Mouse (Mus musculus): ENCODE measurements around the gene Glis2. TPM values are rescaled to one million over a fixed set of nuclear protein-coding genes. Genes with fewer than 3 reads are reported as not detected.
"Not testable (repeated sequence)": the region's sequence is repeated elsewhere in the genome, so short reads cannot be mapped to it uniquely, and the experiment has no call there.

Gene Glis2
- polyA plus RNA-seq, 1 experiment from 2014 or later: 12.3 TPM

- no peak for ATAC-seq (replicated peaks; ENCODE audit: extremely low read depth, insufficient read depth, low FRiP score)
- 51% methylated on average over 4 of the region's 4 CpGs for WGBS
These were observed 23.8 kb upstream of the Glis2 start for GRCm38 (mm10) chr16:4570737-4571136.

GRCm38 (mm10) chr16:4576038-4576437 lies 18.5 kb upstream of the Glis2 start:
- Histone ChIP-seq H3K36me3 (ENCODE audit: control insufficient read depth, insufficient read depth) (no peaks in the 10 kb centered on the region), H3K27me3 (ENCODE audit: control insufficient read depth, insufficient read depth, low read length) (no peaks in the 10 kb centered on the region), H3K9me3 (replicated peaks; ENCODE audit: control insufficient read depth, low read length) (no peaks in the 10 kb centered on the region), H3K9ac (ENCODE audit: low read length) (no peak overlapping the region), H3K4me1 (ENCODE audit: control insufficient read depth, insufficient read depth, low read length) (peaks cover 2% of the 10 kb centered on the region; the same call in 1 of the 2 replicates), H3K27ac (ENCODE audit: low read length) (no peak overlapping the region), H3K4me2 (ENCODE audit: low read depth, low read length) (no peak overlapping the region), H3K4me3 (ENCODE audit: low read length) (no peak overlapping the region)
- 57% methylated on average over 2 of the region's 2 CpGs for WGBS
- no peak for ATAC-seq (replicated peaks; ENCODE audit: extremely low read depth, insufficient read depth, low FRiP score)

More at GRCm38 (mm10) chr16:4570737-4571136, 23.8 kb upstream of the Glis2 start:
- Histone ChIP-seq H3K36me3 (ENCODE audit: control insufficient read depth, insufficient read depth) (no peaks in the 10 kb centered on the region), H3K9me3 (replicated peaks; ENCODE audit: control insufficient read depth, low read length) (no peaks in the 10 kb centered on the region), H3K4me3 (ENCODE audit: low read length) (no peak overlapping the region), H3K4me1 (ENCODE audit: control insufficient read depth, insufficient read depth, low read length) (peaks cover 8% of the 10 kb centered on the region), H3K27ac (ENCODE audit: low read length) (no peak overlapping the region), H3K27me3 (ENCODE audit: control insufficient read depth, insufficient read depth, low read length) (no peaks in the 10 kb centered on the region), H3K4me2 (ENCODE audit: low read depth, low read length) (no peak overlapping the region), H3K9ac (ENCODE audit: low read length) (no peak overlapping the region; the same call in 1 of the 2 replicates)

- WGBS: 34% methylated on average over 2 of the region's 2 CpGs
- Histone ChIP-seq H3K36me3 (ENCODE audit: control insufficient read depth, insufficient read depth) (no peaks in the 10 kb centered on the region), H3K27ac (ENCODE audit: low read length) (no peak overlapping the region), H3K4me1 (ENCODE audit: control insufficient read depth, insufficient read depth, low read length) (no peaks in the 10 kb centered on the region), H3K9me3 (replicated peaks; ENCODE audit: control insufficient read depth, low read length) (no peaks in the 10 kb centered on the region), H3K4me3 (ENCODE audit: low read length) (no peak overlapping the region), H3K27me3 (ENCODE audit: control insufficient read depth, insufficient read depth, low read length) (no peaks in the 10 kb centered on the region), H3K4me2 (ENCODE audit: low read depth, low read length) (no peak overlapping the region), H3K9ac (ENCODE audit: low read length) (no peak overlapping the region)
- peak; percentile 32; the same call in 1 of the 2 replicates for ATAC-seq (replicated peaks; ENCODE audit: extremely low read depth, insufficient read depth, low FRiP score)
These were observed 17.6 kb upstream of the Glis2 start for GRCm38 (mm10) chr16:4576873-4577272.

GRCm38 (mm10) chr16:4578630-4579029 lies 15.9 kb upstream of the Glis2 start:
- WGBS: 55% methylated on average over 7 of the region's 7 CpGs
- H3K4me3 ChIP-seq (ENCODE audit: low read length): no peak overlapping the region
- no peak for ATAC-seq (replicated peaks; ENCODE audit: extremely low read depth, insufficient read depth, low FRiP score)
- H3K36me3 ChIP-seq (ENCODE audit: control insufficient read depth, insufficient read depth): no peaks in the 10 kb centered on the region
- no peak overlapping the region for H3K4me2 ChIP-seq (ENCODE audit: low read depth, low read length)
- no peaks in the 10 kb centered on the region for H3K9me3 ChIP-seq (replicated peaks; ENCODE audit: control insufficient read depth, low read length)
- no peaks in the 10 kb centered on the region for H3K4me1 ChIP-seq (ENCODE audit: control insufficient read depth, insufficient read depth, low read length)
- H3K27me3 ChIP-seq (ENCODE audit: control insufficient read depth, insufficient read depth, low read length): no peaks in the 10 kb centered on the region
- H3K9ac ChIP-seq (ENCODE audit: low read length): no peak overlapping the region
- no peak overlapping the region for H3K27ac ChIP-seq (ENCODE audit: low read length)

- not testable (repeated sequence) for H3K27ac ChIP-seq (ENCODE audit: low read length); ATAC-seq (replicated peaks; ENCODE audit: extremely low read depth, insufficient read depth, low FRiP score); H3K4me1 ChIP-seq (ENCODE audit: control insufficient read depth, insufficient read depth, low read length); H3K9ac ChIP-seq (ENCODE audit: low read length); H3K4me2 ChIP-seq (ENCODE audit: low read depth, low read length); H3K9me3 ChIP-seq (replicated peaks; ENCODE audit: control insufficient read depth, low read length); H3K27me3 ChIP-seq (ENCODE audit: control insufficient read depth, insufficient read depth, low read length); H3K36me3 ChIP-seq (ENCODE audit: control insufficient read depth, insufficient read depth); H3K4me3 ChIP-seq (ENCODE audit: low read length)
- 82% methylated on average over 4 of the region's 4 CpGs for WGBS
These were observed 13.3 kb upstream of the Glis2 start for GRCm38 (mm10) chr16:4581179-4581578.

GRCm38 (mm10) chr16:4583807-4584206 lies 10.7 kb upstream of the Glis2 start:
- H3K27me3 ChIP-seq (ENCODE audit: control insufficient read depth, insufficient read depth, low read length): no peaks in the 10 kb centered on the region
- ATAC-seq (replicated peaks; ENCODE audit: extremely low read depth, insufficient read depth, low FRiP score): no peak
- 69% methylated on average over 3 of the region's 3 CpGs for WGBS

GRCm38 (mm10) chr16:4584438-4584837 lies 10.1 kb upstream of the Glis2 start:
- H3K27me3 ChIP-seq (ENCODE audit: control insufficient read depth, insufficient read depth, low read length): no peaks in the 10 kb centered on the region
- no peak for ATAC-seq (replicated peaks; ENCODE audit: extremely low read depth, insufficient read depth, low FRiP score)
- no peaks in the 10 kb centered on the region for H3K9me3 ChIP-seq (replicated peaks; ENCODE audit: control insufficient read depth, low read length)
- H3K27ac ChIP-seq (ENCODE audit: low read length): no peak overlapping the region
- no peak overlapping the region for H3K4me2 ChIP-seq (ENCODE audit: low read depth, low read length)
- H3K36me3 ChIP-seq (ENCODE audit: control insufficient read depth, insufficient read depth): no peaks in the 10 kb centered on the region
- H3K4me1 ChIP-seq (ENCODE audit: control insufficient read depth, insufficient read depth, low read length): peaks cover 17% of the 10 kb centered on the region
- no peak overlapping the region for H3K9ac ChIP-seq (ENCODE audit: low read length)
- H3K4me3 ChIP-seq (ENCODE audit: low read length): no peak overlapping the region
- 67% methylated on average over 5 of the region's 5 CpGs for WGBS

More at GRCm38 (mm10) chr16:4583807-4584206, 10.7 kb upstream of the Glis2 start:
- Histone ChIP-seq H3K9ac (ENCODE audit: low read length) (no peak overlapping the region), H3K9me3 (replicated peaks; ENCODE audit: control insufficient read depth, low read length) (no peaks in the 10 kb centered on the region), H3K4me1 (ENCODE audit: control insufficient read depth, insufficient read depth, low read length) (peaks cover 17% of the 10 kb centered on the region), H3K36me3 (ENCODE audit: control insufficient read depth, insufficient read depth) (no peaks in the 10 kb centered on the region), H3K4me3 (ENCODE audit: low read length) (no peak overlapping the region), H3K27ac (ENCODE audit: low read length) (no peak overlapping the region), H3K4me2 (ENCODE audit: low read depth, low read length) (no peak overlapping the region)

GRCm38 (mm10) chr16:4585642-4586530 lies 8.6 kb upstream of the Glis2 start:
- H3K27ac ChIP-seq (ENCODE audit: low read length): peak overlapping the region; percentile 81
- H3K9ac ChIP-seq (ENCODE audit: low read length): peak overlapping the region; percentile 72
- H3K4me3 ChIP-seq (ENCODE audit: low read length): peak overlapping the region; percentile 57
- ATAC-seq (replicated peaks; ENCODE audit: extremely low read depth, insufficient read depth, low FRiP score): 0 out of 2 replicates have a peak, but pooled peaks have one; percentile 1
- no peaks in the 10 kb centered on the region for H3K9me3 ChIP-seq (replicated peaks; ENCODE audit: control insufficient read depth, low read length)
- H3K27me3 ChIP-seq (ENCODE audit: control insufficient read depth, insufficient read depth, low read length): no peaks in the 10 kb centered on the region
- peak overlapping the region; percentile 74 for H3K4me2 ChIP-seq (ENCODE audit: low read depth, low read length)
- H3K4me1 ChIP-seq (ENCODE audit: control insufficient read depth, insufficient read depth, low read length): peaks cover 17% of the 10 kb centered on the region
- 9% methylated on average over 14 of the region's 14 CpGs for WGBS
- H3K36me3 ChIP-seq (ENCODE audit: control insufficient read depth, insufficient read depth): peaks cover 6% of the 10 kb centered on the region

GRCm38 (mm10) chr16:4586531-4587123 lies 7.9 kb upstream of the Glis2 start:
- Histone ChIP-seq H3K9ac (ENCODE audit: low read length) (peak overlapping the region; percentile 77), H3K27me3 (ENCODE audit: control insufficient read depth, insufficient read depth, low read length) (no peaks in the 10 kb centered on the region), H3K4me2 (ENCODE audit: low read depth, low read length) (peak overlapping the region; percentile 74), H3K4me3 (ENCODE audit: low read length) (peak overlapping the region; percentile 57), H3K4me1 (ENCODE audit: control insufficient read depth, insufficient read depth, low read length) (peaks cover 17% of the 10 kb centered on the region), H3K36me3 (ENCODE audit: control insufficient read depth, insufficient read depth) (peaks cover 8% of the 10 kb centered on the region), H3K9me3 (replicated peaks; ENCODE audit: control insufficient read depth, low read length) (no peaks in the 10 kb centered on the region), H3K27ac (ENCODE audit: low read length) (peak overlapping the region; percentile 96)
- under 1% methylated on average over 43 of the region's 43 CpGs for WGBS
- peak; percentile 99 for ATAC-seq (replicated peaks; ENCODE audit: extremely low read depth, insufficient read depth, low FRiP score)

Data from heart, embryonic 16.5 days (tissue).